Mouse (Mus musculus): ENCODE measurements at regions not wholly inside any gene's neighbourhood (a gene's known extent, or its start where the extent isn't known, plus 50 kb on each side); places are given as distances from the start of the nearest gene placed in this dataset.

DNA sequence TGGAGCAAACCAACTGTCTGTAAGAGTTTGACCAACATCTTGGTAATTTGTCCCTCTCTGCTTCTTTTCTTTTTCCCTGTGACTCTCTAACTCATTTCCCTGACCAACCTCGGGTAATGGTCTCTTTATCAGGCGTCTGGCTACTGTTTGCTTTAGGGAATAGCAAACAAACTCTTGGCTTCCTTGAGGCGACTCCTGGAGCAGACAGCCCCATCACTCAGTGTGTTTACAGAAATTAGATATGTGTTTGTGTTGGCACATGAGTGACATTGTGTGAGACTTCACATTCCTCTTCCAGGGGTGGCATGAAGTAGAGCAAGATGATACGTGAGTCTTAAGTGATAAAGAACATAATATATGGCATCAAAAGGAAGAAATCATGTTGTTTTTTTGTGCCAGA lies 195.7 kb upstream of the Hhip start:
- DNase-seq = no peak

DNA sequence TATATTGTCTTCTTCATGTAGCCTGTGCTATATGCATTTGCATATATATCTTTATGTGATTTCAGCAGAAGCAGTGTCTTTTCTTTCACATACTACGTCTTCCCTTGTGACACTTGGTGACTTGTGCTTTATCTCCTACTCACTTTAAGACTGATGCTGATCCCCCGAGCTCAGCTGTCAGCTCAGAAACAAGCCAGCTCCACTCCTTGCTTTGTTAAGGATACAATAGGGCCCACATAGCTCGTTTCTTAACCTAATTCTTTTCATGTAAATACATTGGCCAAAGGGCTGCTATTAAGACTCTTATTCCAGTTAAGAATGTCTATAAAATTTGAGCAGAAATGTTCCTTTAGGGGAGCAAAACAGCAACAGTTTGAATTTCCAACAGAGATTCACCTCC lies 193.8 kb upstream of the Hhip start:
- DNase-seq = no peak

DNA sequence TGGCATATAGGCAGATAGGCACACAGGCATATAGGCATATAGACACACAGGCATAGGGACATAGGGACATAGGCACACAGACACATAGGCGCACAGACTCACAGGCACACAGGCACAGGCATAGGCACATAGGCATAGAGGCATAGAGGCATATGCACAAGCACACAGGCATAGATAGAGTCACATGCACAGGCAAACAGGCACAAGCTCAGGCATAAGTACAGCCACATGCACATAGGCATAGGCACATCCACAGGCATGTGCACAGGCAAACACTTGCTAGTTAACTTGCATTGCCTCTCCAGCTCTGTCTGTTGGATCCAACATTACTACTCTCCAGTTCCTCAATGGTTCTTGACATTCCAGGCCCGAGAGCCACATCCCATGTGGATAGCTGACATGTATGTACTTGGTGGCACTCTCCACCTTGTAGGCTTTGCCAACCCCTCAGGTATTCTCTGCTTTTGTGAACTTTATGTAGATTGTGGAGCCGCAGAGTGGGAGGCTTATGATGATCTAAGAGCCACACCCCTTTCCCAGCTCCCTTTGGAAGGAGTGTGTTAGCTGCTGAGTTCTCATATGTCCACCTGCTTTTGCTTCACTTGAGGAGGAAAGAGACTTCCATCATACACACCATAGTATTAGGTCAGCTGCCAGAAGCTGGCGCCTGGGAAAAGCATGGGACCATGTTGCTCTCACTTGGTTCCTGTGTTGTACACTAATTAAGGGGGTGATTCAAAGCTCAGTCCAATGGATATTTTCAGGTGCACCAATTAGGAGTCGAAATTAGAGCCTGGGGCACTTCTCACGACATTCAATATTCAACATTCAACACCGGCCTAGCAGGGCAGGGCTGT lies 192.7 kb upstream of the Hhip start:
- DNase-seq = no peak

DNA sequence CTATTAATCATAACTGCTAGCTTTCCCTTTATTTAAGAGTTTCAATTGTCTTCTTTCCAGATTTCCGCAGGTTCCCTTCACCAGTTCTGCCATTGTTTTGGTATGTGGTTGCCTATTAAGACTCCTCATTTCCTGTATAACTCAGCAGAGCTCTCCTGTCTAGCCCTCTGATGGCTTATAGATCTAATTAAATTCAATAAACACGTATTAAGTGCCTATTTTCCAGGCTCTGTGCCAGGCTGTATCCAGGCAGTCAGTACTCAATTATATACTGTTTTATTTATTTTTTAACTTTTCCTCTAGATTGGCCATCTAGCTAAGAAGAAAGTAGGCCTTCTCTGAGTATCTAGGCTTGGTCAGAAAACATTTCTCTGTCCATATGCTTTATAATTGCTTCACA lies 192.0 kb upstream of the Hhip start:
- DNase-seq = no peak

DNA sequence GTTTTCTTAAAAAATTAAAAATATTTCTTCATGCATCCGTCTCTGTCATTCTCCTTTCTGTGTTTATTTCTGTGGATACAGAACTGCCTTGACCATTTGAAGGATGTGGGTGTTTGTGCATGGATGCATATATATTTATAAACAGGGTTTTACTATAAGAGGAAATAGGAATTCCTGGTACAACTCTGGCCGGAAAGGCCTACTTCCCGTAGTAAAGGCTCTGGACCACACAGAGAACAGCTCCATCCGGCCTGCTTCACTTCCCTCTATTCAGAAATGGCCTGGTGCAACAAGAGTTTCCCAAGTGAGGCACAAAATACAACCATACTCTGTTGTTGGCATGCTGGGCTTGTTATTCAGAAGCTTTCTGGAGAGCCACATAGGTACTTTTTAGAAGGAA lies 182.1 kb upstream of the Hhip start:
- DNase-seq = no peak

DNA sequence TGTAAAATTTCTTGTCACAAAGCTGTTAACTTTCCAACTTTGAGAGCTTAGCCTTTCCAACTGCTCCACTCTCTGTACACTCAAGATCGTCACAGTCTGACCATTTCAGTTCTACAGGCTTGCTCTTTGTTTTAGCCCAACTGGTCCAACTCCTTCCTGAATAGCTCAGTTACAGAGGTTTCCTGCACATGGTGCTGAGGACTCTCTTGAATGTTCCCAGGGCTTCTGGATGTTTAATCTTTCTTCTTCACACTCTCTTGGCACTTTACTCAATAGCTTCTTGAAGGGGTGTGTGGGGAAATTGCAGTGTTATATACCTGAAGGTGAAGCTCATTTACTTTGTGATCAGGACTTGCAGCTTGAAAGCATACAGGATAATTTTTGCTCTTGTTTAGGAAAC lies 152.6 kb upstream of the Hhip start:
- no peak for DNase-seq

DNA sequence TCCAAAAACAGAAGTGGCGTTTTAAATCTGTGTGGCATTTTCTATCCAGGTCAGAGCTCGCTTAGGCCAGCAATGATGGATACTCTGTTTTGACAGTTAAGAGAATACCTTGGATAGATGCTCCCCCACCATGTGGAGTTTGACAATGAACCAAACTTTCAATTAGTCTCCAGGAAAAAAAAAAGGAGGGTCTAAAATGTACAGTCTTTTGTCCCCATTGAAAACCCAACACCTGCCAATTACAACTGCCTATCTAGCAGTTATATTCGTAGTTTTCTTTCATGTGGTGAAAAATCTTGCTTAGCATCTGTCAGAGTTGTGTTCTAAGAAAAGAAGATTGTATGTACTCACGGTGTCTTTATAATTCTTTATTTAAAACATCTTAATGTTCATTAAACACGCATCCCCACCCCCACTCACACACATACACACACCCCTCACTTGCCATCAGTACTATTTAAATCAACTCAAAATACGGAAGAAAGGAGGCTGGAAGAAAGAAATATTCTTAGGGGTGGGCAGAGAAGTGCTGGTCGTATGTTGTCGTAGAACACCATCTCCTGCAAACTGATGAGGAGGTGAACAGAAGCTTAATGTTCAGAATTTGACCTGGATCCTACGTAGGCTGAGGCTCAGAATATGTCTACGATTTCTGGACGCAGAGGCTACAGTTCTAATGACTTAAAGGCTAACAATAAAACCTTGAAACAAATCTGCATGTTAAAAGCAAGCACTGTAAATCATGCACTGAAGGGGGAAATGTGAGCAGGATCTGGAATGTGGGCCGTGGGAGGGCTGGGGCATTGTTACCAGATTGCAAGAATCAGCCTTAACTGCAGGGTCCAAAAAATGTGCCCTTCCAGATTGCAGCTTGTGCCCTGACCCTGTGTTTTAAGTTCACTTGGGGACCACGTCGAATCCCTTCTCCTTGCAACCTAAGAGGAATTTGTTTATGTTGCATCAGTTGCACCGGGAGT lies 147.2 kb upstream of the Hhip start:
- no peak for DNase-seq

DNA sequence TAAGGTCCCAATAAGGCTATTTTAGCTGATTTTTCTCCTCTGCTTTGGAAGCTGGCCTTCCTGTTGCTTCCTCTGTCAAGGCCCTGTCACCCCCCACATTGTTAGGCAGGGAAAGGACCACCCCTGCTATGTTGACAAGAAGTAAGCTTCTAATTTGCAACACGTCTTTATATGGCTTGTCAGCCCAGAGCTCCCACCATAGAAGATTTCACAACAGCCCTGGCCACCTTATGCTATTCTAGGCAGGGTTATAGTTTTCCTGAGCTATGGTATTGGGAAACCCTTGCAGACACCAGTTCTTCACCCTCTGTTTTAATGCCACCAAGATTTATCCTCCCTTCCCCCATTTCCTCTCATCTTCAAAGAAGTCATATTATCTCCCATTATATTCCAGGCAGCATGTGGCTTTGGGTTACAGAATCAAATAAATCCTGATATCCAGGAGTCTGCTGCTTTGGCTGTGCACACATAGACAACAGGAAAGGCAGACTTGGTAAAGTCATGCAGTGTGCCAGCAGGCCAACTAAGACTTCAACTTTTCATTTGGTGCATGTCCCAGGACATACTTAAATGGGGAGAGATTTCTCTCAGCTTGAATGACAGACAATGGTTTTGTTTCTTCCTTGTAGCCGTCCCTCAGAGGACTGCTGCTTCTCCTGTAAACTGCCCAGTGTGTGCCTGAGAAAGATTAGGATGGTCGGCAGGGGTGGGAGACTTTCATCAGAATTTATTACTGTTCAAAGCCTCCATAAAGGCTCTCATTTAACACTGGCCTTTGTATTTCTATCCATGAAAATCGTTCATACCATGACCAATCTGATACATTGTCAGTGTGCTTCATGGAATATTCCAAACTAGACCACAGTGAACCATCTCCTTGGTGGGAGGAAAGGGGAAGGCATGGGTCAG lies 146.2 kb upstream of the Hhip start:
- no peak for DNase-seq

DNA sequence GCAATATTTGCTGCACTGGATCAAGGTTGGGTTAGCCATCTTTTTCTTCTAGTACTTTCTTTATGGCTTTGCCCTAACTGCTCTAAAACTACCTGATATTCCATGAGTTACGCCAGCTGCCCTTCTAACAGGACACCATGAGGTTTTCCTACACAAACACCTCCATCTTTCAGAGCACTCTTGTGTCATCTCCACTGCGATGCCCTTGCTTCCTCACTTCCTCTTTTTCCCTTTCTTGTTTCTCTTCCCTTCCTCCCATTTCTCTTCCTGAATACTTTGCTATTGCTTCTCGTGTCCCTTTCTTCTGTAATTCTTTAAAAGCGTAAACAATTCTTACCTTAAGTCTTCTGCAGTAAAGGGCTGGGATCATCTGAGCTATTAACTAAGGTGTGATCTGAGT lies 139.9 kb upstream of the Hhip start:
- DNase-seq = no peak

DNA sequence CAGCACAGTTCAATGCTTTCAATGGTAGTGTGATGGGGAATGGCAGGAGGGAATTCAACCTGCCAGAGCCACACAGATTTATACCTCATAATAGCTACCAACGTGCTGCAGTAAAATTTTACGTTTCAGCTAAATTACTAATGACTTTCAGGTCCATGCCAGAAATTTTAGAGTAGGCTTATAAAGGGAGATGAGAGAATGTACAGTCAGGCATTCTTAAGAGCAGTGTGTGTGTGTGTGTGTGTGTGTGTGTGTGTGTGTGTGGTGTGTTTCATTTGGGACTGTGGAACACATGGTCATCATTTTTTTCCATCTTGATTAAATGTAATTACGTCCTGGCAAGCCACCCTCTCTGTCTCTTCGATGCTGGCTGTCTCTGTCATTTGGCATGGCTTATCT lies 132.7 kb upstream of the Hhip start:
- no peak for DNase-seq

DNA sequence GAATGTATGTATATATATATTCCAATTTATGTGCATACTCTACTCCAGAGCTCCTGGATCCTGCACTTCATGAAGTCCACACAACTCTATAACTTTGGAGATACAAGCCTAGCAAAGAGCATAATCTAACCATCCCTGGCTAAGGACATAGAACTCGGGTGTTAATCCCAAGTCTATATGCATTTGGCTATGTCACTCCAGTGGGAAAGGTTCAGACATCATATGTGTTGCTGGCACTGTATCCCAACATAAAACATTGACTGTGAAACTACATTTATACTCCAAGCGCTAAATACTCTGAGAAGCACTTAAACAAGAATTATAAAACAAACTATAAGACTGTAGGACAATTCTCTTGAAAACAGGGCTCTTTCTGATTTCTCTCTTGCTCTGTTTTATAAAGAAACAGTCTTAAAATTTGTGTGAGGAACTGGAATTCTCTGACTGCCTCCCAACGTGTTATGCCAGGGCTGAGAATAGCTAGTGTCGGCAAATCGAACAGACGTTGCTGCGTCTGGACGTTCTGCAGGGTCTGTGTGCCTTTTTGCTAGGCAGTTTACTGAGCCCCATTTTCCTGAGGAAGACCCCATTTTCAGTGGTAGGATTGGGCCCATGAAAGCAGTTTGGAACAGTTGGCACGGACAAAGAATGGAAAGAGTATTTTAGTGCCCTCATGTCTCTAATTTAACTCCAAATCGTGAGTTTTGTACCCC lies 132.1 kb upstream of the Hhip start:
- no peak for DNase-seq

DNA sequence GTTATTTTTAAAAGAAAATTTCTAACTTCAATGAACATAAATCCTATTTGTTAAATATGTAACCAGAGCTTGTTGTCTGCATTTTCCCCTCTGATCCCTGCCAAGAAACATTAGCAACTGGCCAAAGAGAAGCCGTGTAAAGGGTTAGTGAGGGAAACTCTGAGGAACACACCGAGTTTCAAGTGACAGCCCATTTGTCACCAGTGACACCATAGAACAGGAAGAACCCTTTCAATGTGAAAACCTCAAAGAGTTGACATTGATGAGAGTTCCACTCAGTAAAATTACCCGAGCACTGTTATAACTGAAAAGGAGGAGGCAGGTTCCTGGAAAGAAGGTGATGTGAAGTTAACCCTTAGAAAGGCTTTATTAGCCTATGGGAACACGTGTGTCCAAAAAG lies 127.5 kb upstream of the Hhip start:
- DNase-seq = no peak

DNA sequence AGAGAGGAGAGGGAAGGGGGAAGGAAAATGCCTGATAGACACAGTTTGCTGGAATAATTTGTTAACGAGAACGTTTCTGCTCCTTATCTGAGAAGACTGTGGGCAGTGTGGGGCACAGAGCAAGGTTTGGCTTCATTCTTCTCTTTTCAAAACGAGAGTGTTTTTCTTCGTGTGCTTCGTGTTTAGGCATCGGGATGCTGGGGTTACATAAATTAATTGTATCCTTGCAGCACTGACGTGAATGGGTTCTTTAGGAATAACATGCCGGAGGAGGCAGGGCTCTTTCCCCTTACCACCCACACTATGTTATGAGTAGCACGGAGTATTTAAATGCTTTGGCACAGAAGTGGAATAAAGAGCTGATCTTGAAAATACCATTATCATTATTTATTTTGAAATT lies 110.9 kb upstream of the Hhip start:
- no peak for DNase-seq

DNA sequence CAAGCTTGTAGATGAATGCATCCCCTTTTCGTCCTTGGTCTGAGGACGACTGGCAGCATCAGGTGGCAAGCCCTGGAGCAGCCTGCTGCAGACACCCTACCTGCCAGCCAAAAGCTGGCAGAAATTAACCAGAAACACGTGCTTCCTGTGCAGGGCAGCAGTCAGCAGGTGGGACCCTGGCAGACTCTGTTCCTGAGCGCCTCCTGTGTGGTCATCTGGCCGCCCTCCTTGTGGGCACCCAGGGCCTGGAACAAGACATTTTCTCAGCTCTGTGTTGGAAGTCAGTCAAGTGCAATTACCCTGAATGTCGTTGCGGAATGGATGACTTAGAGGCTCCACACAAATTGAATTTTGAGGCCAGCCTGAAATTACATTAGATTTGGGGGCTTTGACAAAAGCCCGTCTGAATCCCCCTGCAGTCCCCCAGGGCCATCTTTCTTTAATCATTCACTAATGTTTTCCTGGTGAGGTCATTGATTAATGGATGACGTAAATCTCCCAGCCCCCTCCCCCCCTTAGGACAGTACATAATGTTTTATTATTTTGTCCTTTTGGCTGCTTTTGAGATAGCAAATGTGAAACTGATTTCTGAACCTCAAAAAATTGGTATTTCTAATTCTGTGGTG lies 91.8 kb upstream of the Hhip start:
- DNase-seq = no peak

DNA sequence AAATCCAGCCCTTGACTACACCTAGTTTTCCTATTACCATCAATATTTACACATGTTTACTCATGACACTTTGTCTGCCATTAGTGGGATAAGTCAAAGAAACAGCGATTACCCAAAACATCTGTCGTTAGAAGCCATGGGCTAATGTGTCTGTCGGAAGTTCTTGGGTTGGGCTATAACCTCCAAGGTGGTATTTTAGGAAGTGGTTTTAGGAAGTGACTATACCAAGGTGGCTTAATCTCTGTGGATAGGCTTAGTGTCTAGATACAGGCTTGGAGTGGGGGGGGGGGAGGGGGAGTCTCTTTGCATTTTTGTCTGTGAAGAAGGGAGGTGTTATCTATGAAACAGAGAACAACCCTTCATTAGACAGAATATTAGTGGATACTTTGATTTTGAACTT lies 90.1 kb upstream of the Hhip start:
- DNase-seq = no peak

DNA sequence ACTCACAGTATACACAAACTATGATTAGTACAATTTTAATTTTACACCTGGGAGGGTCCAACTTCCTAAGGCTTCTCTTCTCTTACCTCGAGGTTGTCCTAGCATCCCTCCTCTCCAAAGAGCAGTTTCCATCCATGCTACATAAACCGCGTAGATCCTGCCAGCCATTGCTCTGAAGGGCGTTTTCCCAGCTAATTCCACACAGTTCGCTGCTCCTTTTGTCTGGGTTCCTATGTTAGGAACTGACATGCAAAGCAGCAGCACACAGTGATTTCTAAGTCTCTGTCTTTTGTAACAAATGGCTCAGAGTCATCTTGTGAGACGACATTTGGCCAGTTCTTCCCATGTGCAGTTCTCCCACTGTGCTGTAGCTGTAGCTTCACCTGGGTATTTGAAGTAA lies 80.7 kb upstream of the Hhip start:
- no peak for DNase-seq

DNA sequence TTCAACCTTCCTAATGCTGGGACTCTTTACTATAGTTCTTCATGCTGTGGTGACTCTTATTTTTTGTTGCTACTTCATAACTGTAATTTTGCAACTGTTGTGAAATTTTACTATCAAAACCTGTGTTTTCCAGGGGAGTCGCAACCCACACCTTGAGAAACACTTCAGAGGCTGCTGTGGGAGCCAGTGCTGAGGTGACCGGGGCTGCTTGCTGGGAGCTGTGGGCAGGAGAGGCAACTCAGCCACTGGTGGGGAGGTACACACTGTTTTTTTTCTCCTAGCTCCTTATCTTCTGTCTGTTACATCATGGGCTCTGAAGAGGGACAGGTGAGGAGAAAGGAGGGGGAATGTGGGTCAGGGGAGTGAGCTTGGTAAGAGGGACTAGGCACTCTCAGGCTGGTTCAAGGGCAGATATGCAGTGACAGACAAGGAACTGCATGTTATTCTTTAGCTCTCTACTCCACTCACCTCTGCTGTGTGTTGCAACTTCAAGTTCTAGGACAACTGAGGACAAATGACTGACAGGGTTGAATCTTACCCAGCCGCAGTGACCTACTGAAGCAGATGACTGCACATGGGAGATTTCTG lies 62.7 kb upstream of the Hhip start:
- no peak for DNase-seq

DNA sequence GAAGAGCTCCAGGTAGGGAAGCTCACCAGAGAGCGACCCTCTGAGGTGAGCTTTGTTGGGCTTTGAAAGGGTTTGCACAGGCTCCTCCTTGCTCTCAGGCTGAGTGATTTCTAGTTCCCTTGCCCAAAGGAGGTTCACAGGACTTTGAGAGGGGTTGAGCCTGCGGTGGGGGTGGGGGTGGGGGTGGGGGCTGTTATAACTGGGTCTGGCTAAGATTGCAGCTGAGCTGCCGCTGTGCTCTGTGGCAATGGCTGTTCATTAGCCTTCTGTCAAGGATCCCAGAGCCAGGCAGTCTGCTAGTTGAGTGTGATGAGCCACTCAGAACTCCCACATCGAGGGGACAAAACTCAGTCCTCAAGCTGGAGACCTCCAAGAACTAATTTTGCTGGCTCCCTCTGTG lies 59.5 kb upstream of the Hhip start:
- no peak for DNase-seq
